Mouse (Mus musculus): ENCODE results near the gene Tmem158.

The Tmem158 gene

GRCm38 (mm10) chr9:123245146-123245545 lies 15.4 kb downstream of the Tmem158 start:
- no peak for DNase-seq (ENCODE audit: low read depth, low spot score)

GRCm38 (mm10) chr9:123243988-123244387 lies 16.6 kb downstream of the Tmem158 start:
- no peak for DNase-seq (ENCODE audit: low read depth, low spot score)

- DNase-seq (ENCODE audit: low read depth, low spot score), result no peak
Observed at GRCm38 (mm10) chr9:123241191-123241590, 19.4 kb downstream of the Tmem158 start.

- DNase-seq (ENCODE audit: low read depth, low spot score), result no peak
Observed at GRCm38 (mm10) chr9:123240751-123241150, 19.8 kb downstream of the Tmem158 start.

- DNase-seq (ENCODE audit: low read depth, low spot score), result no peak
Observed at GRCm38 (mm10) chr9:123240271-123240670, 20.3 kb downstream of the Tmem158 start.

GRCm38 (mm10) chr9:123239651-123240050 lies 20.9 kb downstream of the Tmem158 start:
- DNase-seq (ENCODE audit: low read depth, low spot score), result no peak

- DNase-seq (ENCODE audit: low read depth, low spot score), result no peak
Observed at GRCm38 (mm10) chr9:123238256-123239045, 22.1 kb downstream of the Tmem158 start.

GRCm38 (mm10) chr9:123237739-123238138 lies 22.8 kb downstream of the Tmem158 start:
- no peak for DNase-seq (ENCODE audit: low read depth, low spot score)

GRCm38 (mm10) chr9:123235621-123236020 lies 24.9 kb downstream of the Tmem158 start:
- DNase-seq (ENCODE audit: low read depth, low spot score), result no peak

GRCm38 (mm10) chr9:123229826-123230225 lies 30.7 kb downstream of the Tmem158 start:
- no peak for DNase-seq (ENCODE audit: low read depth, low spot score)

- no peak for DNase-seq (ENCODE audit: low read depth, low spot score)
Observed at GRCm38 (mm10) chr9:123228671-123229070, 31.9 kb downstream of the Tmem158 start.

GRCm38 (mm10) chr9:123227106-123227750 lies 33.3 kb downstream of the Tmem158 start:
- DNase-seq (ENCODE audit: low read depth, low spot score), result no peak

- DNase-seq (ENCODE audit: low read depth, low spot score), result no peak
Observed at GRCm38 (mm10) chr9:123224863-123225431, 35.6 kb downstream of the Tmem158 start.

GRCm38 (mm10) chr9:123219826-123220225 lies 40.7 kb downstream of the Tmem158 start:
- no peak for DNase-seq (ENCODE audit: low read depth, low spot score)

- no peak for DNase-seq (ENCODE audit: low read depth, low spot score)
Observed at GRCm38 (mm10) chr9:123215621-123216440, 44.7 kb downstream of the Tmem158 start, which contains the start of gene Cdcp1. TSS of gene Cdcp1 (minus strand) at chr9:123216038.

- DNase-seq (ENCODE audit: low read depth, low spot score), result no peak
Observed at GRCm38 (mm10) chr9:123213371-123213770, 47.2 kb downstream of the Tmem158 start.

Data from forelimb bud, embryonic 11.5 days (tissue).